Mouse (Mus musculus) embryonic facial prominence, embryonic 11.5 days (tissue): ENCODE measurements around the gene Opcml. TPM values are rescaled to one million over a fixed set of nuclear protein-coding genes. Genes with fewer than 3 reads are reported as not detected.
A peak's percentile ranks its signal among the peaks of the same experiment; 100 is the strongest.

Source experiments
- ATAC-seq: fragments of 200-750 bp; cut with Nextera tagmentation; replicated peaks from 2 replicates; pipeline ENCODE4 v1.8.0; 2017; ENCODE audit warnings: low read depth; ENCODE audit not compliant: insufficient number of reproducible peaks, low FRiP score, low TSS enrichment
- DNase-seq: peaks from one replicate; pipeline ENCODE4 v3.0.0-alpha.2; 2015; ENCODE audit warnings: low spot score
- H3K27ac ChIP-seq: fragments of 300-500 bp; sonication (generic); replicated peaks from 2 replicates; pipeline ENCODE4 v1.5.1; 2014; ENCODE audit warnings: mild to moderate bottlenecking, low read depth, low read length, control low read depth
- H3K27me3 ChIP-seq: fragments of 300-500 bp; sonication (generic); 2 replicates; pipeline ENCODE4 v1.6.1; 2014; ENCODE audit warnings: mild to moderate bottlenecking, low read length, moderate library complexity, mixed read lengths; ENCODE audit not compliant: control insufficient read depth, insufficient read depth
- H3K36me3 ChIP-seq: fragments of 300-500 bp; sonication (generic); replicated peaks from 2 replicates; pipeline ENCODE4 v1.6.1; 2014; ENCODE audit warnings: low read depth, mild to moderate bottlenecking, low read length, moderate library complexity, mixed read lengths; ENCODE audit not compliant: control insufficient read depth, insufficient read depth
- H3K4me1 ChIP-seq: fragments of 300-500 bp; sonication (generic); 2 replicates; pipeline ENCODE4 v1.6.1; 2014; ENCODE audit warnings: low read length, mixed read lengths; ENCODE audit not compliant: control insufficient read depth, insufficient read depth
- H3K4me2 ChIP-seq: fragments of 300-500 bp; sonication (generic); 2 replicates; pipeline ENCODE4 v1.6.1; 2014; ENCODE audit warnings: low read depth, mild to moderate bottlenecking, control low read depth, low read length, moderate library complexity
- H3K4me3 ChIP-seq: fragments of 300-500 bp; sonication (generic); 2 replicates; pipeline ENCODE4 v1.5.1; 2014; ENCODE audit warnings: low read depth, low read length, control low read depth
- H3K9ac ChIP-seq: fragments of 300-500 bp; sonication (generic); replicated peaks from 2 replicates; pipeline ENCODE4 v1.6.1; 2014; ENCODE audit warnings: mild to moderate bottlenecking, control low read depth, low read length
- H3K9me3 ChIP-seq: fragments of 300-500 bp; sonication (generic); replicated peaks from 2 replicates; pipeline ENCODE4 v1.6.1; 2016; ENCODE audit warnings: mild to moderate bottlenecking, low read length, inconsistent platforms, mixed read lengths; ENCODE audit not compliant: control insufficient read depth
- WGBS: fragments of 180-500 bp; shearing (Covaris S2); extraction: QIAGEN DNeasy Blood & Tissue Kit; methylation state at CpG from one replicate; pipeline ENCODE4 v1.1.7; 2014; 5-methylcytosine and 5-hydroxymethylcytosine counted together
- polyA plus RNA-seq: library from polyadenylated mRNA; unstranded; fragments of >200 nt; fragmentation: Nextera tagmentation; extraction: Ambion mirVana; gene quantifications from 2 replicates; pipeline ENCODE4 v1.2.1, GENCODE M21; 2014

Gene Opcml
- polyA plus RNA-seq, 1 experiment from 2014 or later, result 2.3 TPM

- H3K9me3 ChIP-seq, result no peaks in the 10 kb centered on the region
- 59% methylated on average over 2 of the region's 2 CpGs for WGBS
- H3K4me3 ChIP-seq, result no peak overlapping the region
- no peak overlapping the region for H3K27ac ChIP-seq
- DNase-seq (no peak), ATAC-seq (no peak)
- no peaks in the 10 kb centered on the region for H3K4me1 ChIP-seq
- no peaks in the 10 kb centered on the region for H3K27me3 ChIP-seq
- no peaks in the 10 kb centered on the region for H3K36me3 ChIP-seq
- no peak overlapping the region for H3K4me2 ChIP-seq
- no peak overlapping the region for H3K9ac ChIP-seq
These were observed 496.9 kb downstream of the Opcml start for GRCm38 (mm10) chr9:28287485-28287884.

GRCm38 (mm10) chr9:28289696-28290330 is 499.2 kb downstream of the Opcml start:
- H3K27ac ChIP-seq, result no peak overlapping the region
- 74% methylated on average over 1 of the region's 1 CpGs for WGBS
- no peaks in the 10 kb centered on the region for H3K27me3 ChIP-seq
- DNase-seq (no peak), ATAC-seq (no peak)
- H3K9ac ChIP-seq, result no peak overlapping the region
- no peak overlapping the region for H3K4me3 ChIP-seq
- no peaks in the 10 kb centered on the region for H3K9me3 ChIP-seq
- H3K36me3 ChIP-seq, result no peaks in the 10 kb centered on the region
- no peak overlapping the region for H3K4me2 ChIP-seq
- H3K4me1 ChIP-seq, result no peaks in the 10 kb centered on the region

- Histone ChIP-seq H3K4me1 (no peaks in the 10 kb centered on the region), H3K4me3 (no peak overlapping the region), H3K27me3 (no peaks in the 10 kb centered on the region), H3K27ac (no peak overlapping the region), H3K4me2 (no peak overlapping the region), H3K36me3 (no peaks in the 10 kb centered on the region), H3K9me3 (no peaks in the 10 kb centered on the region), H3K9ac (no peak overlapping the region)
- 84% methylated on average over 8 of the region's 8 CpGs for WGBS
- ATAC-seq (no peak), DNase-seq (no peak)
These were observed 513.1 kb downstream of the Opcml start for GRCm38 (mm10) chr9:28303659-28304058.

- 49% methylated on average over 11 of the region's 11 CpGs for WGBS
- no peak for DNase-seq
- H3K27me3 ChIP-seq, result no peaks in the 10 kb centered on the region
- no peaks in the 10 kb centered on the region for H3K9me3 ChIP-seq
- H3K36me3 ChIP-seq, result no peaks in the 10 kb centered on the region
- H3K4me3 ChIP-seq, result no peak overlapping the region
- H3K9ac ChIP-seq, result no peak overlapping the region
- ATAC-seq, result peak; percentile 29; the same call in 1 of the 2 replicates
- H3K4me1 ChIP-seq, result no peaks in the 10 kb centered on the region
- no peak overlapping the region for H3K27ac ChIP-seq
- no peak overlapping the region for H3K4me2 ChIP-seq
These were observed 516.0 kb downstream of the Opcml start for GRCm38 (mm10) chr9:28306364-28307121.

GRCm38 (mm10) chr9:28307122-28307430 is 516.5 kb downstream of the Opcml start:
- no peak overlapping the region for H3K4me2 ChIP-seq
- no peaks in the 10 kb centered on the region for H3K27me3 ChIP-seq
- H3K36me3 ChIP-seq, result no peaks in the 10 kb centered on the region
- no peaks in the 10 kb centered on the region for H3K4me1 ChIP-seq
- H3K9me3 ChIP-seq, result no peaks in the 10 kb centered on the region
- H3K4me3 ChIP-seq, result no peak overlapping the region
- DNase-seq (no peak), ATAC-seq (no peak)
- H3K27ac ChIP-seq, result no peak overlapping the region
- H3K9ac ChIP-seq, result no peak overlapping the region

- no peaks in the 10 kb centered on the region for H3K9me3 ChIP-seq
- ATAC-seq (no peak), DNase-seq (no peak)
- H3K27me3 ChIP-seq, result no peaks in the 10 kb centered on the region
- no peaks in the 10 kb centered on the region for H3K36me3 ChIP-seq
- WGBS, result 76% methylated on average over 6 of the region's 6 CpGs
- H3K9ac ChIP-seq, result no peak overlapping the region
- H3K4me1 ChIP-seq, result no peaks in the 10 kb centered on the region
- H3K4me3 ChIP-seq, result no peak overlapping the region
- no peak overlapping the region for H3K4me2 ChIP-seq
- H3K27ac ChIP-seq, result no peak overlapping the region
These were observed 517.0 kb downstream of the Opcml start for GRCm38 (mm10) chr9:28307481-28308050.

GRCm38 (mm10) chr9:28317881-28318280 is 527.3 kb downstream of the Opcml start:
- Histone ChIP-seq H3K4me1 (no peaks in the 10 kb centered on the region), H3K27ac (no peak overlapping the region), H3K9ac (no peak overlapping the region), H3K4me3 (no peak overlapping the region), H3K27me3 (no peaks in the 10 kb centered on the region), H3K9me3 (no peaks in the 10 kb centered on the region), H3K36me3 (no peaks in the 10 kb centered on the region), H3K4me2 (no peak overlapping the region)
- DNase-seq (no peak), ATAC-seq (no peak)

GRCm38 (mm10) chr9:28319021-28319755 is 528.6 kb downstream of the Opcml start:
- H3K36me3 ChIP-seq, result no peaks in the 10 kb centered on the region
- no peak for ATAC-seq
- no peak overlapping the region for H3K27ac ChIP-seq
- H3K4me2 ChIP-seq, result no peak overlapping the region
- H3K27me3 ChIP-seq, result no peaks in the 10 kb centered on the region
- H3K4me3 ChIP-seq, result no peak overlapping the region
- 88% methylated on average over 4 of the region's 4 CpGs for WGBS
- H3K4me1 ChIP-seq, result no peaks in the 10 kb centered on the region
- H3K9me3 ChIP-seq, result no peaks in the 10 kb centered on the region
- no peak for DNase-seq
- no peak overlapping the region for H3K9ac ChIP-seq
